Mouse (Mus musculus): ENCODE measurements around the gene Klhl25. TPM values are rescaled to one million over a fixed set of nuclear protein-coding genes. Genes with fewer than 3 reads are reported as not detected.
"Not testable (repeated sequence)": the region's sequence is repeated elsewhere in the genome, so short reads cannot be mapped to it uniquely, and the experiment has no call there.

The Klhl25 gene
- polyA plus RNA-seq, 1 experiment from 2014 or later, result 26.5 TPM

DNA sequence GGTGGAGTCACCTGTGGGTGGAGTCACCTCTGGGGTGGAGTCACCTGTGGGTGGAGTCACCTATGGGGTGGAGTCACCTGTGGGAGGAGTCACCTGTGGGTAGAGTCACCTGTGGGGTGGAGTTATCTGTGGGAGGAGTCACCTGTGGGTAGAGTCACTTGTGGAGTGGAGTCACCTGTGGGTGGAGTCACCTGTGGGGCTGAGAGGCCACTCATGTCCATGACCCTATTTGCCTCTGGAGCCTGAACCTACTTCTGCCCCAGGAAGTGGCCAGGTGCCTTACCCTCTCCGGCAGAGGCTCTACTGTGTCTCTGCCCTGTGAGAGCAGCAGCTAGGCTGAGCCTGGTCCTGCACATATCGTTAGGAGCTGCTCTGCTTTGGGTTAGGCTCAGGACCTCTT is 20.6 kb downstream of the Klhl25 start:
- no peaks in the 10 kb centered on the region for H3K9me3 ChIP-seq (replicated peaks)
- no peaks in the 10 kb centered on the region for H3K27me3 ChIP-seq (ENCODE audit: low read depth, poor library complexity, severe bottlenecking)
- H3K36me3 ChIP-seq, result peaks cover 98% of the 10 kb centered on the region
- WGBS, result 80% methylated on average over 2 of the region's 2 CpGs
- no peak overlapping the region for H3K27ac ChIP-seq
- no peak overlapping the region for H3K4me3 ChIP-seq
- H3K4me1 ChIP-seq, result peaks cover 11% of the 10 kb centered on the region
- DNase-seq (ENCODE audit: low spot score), result no peak

DNA sequence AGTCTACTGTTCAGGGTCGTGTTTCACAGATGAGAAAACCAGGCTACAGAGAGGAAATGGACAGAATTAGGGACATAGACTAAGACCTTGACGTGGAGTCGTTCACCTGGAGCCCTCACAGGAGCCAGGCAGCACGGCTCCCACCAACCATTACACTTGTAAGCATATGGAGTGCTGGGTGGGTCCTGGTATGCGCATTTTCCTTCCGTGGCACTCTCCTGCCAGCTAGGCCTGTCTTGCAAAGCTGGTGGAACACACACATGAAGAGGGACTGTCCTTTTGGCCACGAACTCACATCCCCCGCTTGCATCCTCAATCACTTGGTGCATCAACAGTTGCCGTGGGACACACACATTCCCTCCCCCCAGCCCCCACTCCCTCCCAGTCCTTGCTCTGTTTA is 22.4 kb downstream of the Klhl25 start:
- Histone ChIP-seq H3K9me3 (replicated peaks) (no peaks in the 10 kb centered on the region), H3K27me3 (ENCODE audit: low read depth, poor library complexity, severe bottlenecking) (no peaks in the 10 kb centered on the region), H3K4me3 (no peak overlapping the region), H3K4me1 (peaks cover 11% of the 10 kb centered on the region), H3K36me3 (peaks cover 97% of the 10 kb centered on the region), H3K27ac (0 out of 2 replicates have a peak overlapping the region, but pooled peaks have one; percentile 20)
- 79% methylated on average over 9 of the region's 9 CpGs for WGBS
- no peak for DNase-seq (ENCODE audit: low spot score)

DNA sequence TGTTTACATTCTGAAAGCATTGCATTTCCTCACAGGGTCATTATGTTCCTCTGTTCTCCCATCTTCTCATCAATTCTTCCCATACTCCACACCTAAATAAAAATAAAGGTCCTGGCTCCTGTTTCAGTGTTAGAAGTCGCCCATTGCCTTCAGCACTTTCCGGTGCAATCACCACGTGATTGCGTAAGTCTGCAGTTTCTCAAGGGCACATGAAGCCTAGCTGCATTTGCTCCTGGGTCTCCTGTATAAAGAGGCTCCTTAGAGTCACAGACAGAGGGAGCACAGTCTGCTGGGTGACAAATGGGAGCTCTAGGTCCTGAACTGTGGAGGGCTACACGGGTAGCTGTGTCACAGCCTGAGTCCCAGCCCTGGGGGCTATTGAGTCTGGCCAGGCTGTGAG is 24.1 kb downstream of the Klhl25 start:
- no peak for DNase-seq (ENCODE audit: low spot score)
- Histone ChIP-seq H3K4me3 (no peak overlapping the region), H3K27me3 (ENCODE audit: low read depth, poor library complexity, severe bottlenecking) (no peaks in the 10 kb centered on the region), H3K4me1 (peaks cover 11% of the 10 kb centered on the region), H3K36me3 (peaks cover 79% of the 10 kb centered on the region), H3K9me3 (replicated peaks) (no peaks in the 10 kb centered on the region), H3K27ac (no peak overlapping the region)
- WGBS, result 81% methylated on average over 5 of the region's 5 CpGs

DNA sequence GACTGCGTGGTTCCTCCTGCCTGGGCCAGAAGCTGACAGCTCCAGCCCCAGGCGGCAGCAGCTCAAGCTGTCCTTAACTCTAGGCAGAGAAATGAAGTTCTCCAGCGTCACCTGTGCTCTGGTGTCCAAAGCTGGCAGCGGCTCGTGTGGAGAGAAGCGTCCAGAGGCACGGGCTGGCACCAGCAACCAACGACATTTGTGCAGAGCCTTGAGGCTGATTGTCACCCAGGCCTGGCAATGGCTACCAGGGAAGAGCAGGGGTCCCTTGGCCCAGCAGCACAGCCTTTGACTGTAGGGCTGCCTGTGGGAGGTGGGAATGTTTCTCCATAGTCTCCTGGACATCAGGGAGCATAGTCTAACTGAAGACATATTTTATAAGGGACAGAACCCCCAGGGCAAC is 24.6 kb downstream of the Klhl25 start:
- 91% methylated on average over 8 of the region's 8 CpGs for WGBS
- H3K4me3 ChIP-seq, result no peak overlapping the region
- H3K4me1 ChIP-seq, result peaks cover 11% of the 10 kb centered on the region
- DNase-seq (ENCODE audit: low spot score), result no peak
- no peaks in the 10 kb centered on the region for H3K27me3 ChIP-seq (ENCODE audit: low read depth, poor library complexity, severe bottlenecking)
- peaks cover 75% of the 10 kb centered on the region for H3K36me3 ChIP-seq
- H3K27ac ChIP-seq, result no peak overlapping the region
- no peaks in the 10 kb centered on the region for H3K9me3 ChIP-seq (replicated peaks)

DNA sequence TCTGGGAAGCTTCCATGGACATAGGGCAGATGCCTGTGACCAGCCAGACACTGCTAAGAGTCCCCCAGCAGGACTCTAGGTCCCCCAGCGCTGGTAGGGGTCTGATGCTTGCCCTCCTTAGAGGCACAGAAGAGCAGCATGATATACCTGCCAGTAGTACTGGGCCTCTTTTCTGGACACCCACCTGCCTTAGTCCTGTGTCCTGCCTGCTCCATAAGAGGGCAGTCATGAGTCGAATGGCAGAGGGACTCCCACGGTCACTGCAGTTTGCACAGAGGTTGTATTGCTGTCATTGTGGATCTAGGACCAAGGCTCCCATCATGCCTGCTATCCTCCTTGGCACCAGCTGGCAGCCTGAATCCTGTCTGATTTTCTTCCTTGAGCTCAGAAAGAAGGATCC is 25.1 kb downstream of the Klhl25 start:
- H3K36me3 ChIP-seq, result peaks cover 70% of the 10 kb centered on the region
- peaks cover 11% of the 10 kb centered on the region for H3K4me1 ChIP-seq
- WGBS, result 80% methylated on average over 3 of the region's 3 CpGs

DNA sequence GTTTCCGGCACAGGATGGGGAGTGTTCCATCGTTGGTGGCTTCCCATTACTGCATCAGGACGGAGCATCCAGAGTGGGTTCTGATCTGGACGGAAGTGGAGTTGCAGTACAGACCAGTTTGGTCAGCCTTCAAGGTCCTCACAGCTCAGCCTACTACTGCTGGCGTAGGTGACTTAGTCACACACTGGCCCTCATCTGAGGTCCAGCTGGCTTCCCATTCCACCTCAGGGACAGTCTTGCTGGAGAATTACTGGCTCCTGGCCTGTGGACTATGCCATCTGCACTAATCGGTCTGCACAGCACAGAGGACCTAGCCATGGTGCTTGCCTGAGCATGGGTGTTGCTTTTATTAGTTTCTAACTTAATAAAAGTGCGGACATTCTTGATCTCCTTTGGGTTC is 25.6 kb downstream of the Klhl25 start:
- no peaks in the 10 kb centered on the region for H3K9me3 ChIP-seq (replicated peaks)
- 95% methylated on average over 7 of the region's 7 CpGs for WGBS
- peaks cover 65% of the 10 kb centered on the region for H3K36me3 ChIP-seq
- DNase-seq (ENCODE audit: low spot score), result no peak
- H3K27ac ChIP-seq, result no peak overlapping the region
- no peak overlapping the region for H3K4me3 ChIP-seq
- H3K4me1 ChIP-seq, result peaks cover 11% of the 10 kb centered on the region
- no peaks in the 10 kb centered on the region for H3K27me3 ChIP-seq (ENCODE audit: low read depth, poor library complexity, severe bottlenecking)

More for the DNA sequence above, 25.1 kb downstream of the Klhl25 start:
- H3K27me3 ChIP-seq (ENCODE audit: low read depth, poor library complexity, severe bottlenecking), result no peaks in the 10 kb centered on the region
- H3K27ac ChIP-seq, result no peak overlapping the region
- no peaks in the 10 kb centered on the region for H3K9me3 ChIP-seq (replicated peaks)
- no peak for DNase-seq (ENCODE audit: low spot score)
- no peak overlapping the region for H3K4me3 ChIP-seq

DNA sequence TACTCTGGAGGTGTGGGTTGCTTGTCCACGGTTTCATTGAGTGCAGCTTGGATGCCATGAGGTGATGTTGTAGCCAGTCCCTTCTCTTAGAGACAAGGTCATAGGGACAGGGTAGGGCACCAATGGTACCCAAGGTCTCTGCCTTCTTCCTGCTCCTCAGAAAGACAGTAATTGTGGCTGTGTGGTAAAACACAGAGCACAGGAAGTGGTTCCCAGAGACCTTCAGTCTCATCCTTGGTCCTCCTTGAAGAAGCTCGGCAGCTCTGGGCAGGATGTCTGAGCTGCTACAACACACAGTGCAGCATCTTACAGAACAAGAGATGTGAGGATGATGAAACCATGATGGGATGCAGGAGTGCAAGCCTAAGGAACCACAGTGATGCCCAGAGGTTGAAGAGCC is 31.3 kb downstream of the Klhl25 start:
- H3K9me3 ChIP-seq (replicated peaks); DNase-seq (ENCODE audit: low spot score); H3K36me3 ChIP-seq; H3K4me1 ChIP-seq; H3K27me3 ChIP-seq (ENCODE audit: low read depth, poor library complexity, severe bottlenecking); H3K4me3 ChIP-seq; H3K27ac ChIP-seq: not testable (repeated sequence)
- WGBS, result 84% methylated on average over 2 of the region's 2 CpGs

DNA sequence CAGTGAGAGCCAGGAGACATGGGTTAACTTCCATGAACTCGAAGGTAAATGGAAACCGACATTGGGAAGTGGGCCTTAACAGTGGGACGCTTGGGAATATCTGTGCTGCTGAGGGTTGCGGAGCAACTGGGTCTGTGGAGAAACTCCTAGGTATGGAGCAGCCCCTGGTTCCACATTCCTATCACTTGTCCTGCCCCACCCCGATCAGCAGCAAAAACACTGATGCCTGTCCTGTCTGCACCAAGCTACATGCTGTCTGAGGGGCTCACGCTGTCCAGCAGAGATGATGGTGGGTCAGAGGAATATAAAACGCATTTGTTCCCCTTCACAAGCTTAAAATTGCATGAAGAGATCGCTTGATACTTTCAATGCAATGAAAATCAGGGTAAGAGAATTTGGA is 32.1 kb downstream of the Klhl25 start:
- Histone ChIP-seq H3K36me3 (peaks cover 2% of the 10 kb centered on the region), H3K27ac (no peak overlapping the region)
- WGBS, result 65% methylated on average over 8 of the region's 8 CpGs

DNA sequence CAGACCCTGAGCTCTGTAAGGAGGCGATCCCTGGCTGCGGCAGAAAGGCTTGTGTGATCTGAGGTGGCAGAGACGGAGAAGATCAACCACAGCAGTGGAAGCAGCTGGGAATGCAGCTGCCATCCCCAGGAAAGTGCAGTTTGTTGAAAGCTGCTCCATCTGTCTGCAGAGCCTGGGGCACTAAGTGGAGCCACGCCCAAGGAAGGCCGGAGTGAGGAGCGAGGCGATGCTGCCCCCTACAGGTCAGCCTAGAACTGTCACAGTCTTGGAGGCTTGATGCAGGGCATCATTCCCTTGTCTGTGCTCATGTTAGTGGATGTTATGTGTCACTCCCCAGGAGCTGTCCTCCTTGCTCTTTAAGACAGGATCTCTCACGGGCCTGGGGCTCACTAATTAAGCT is 32.5 kb downstream of the Klhl25 start:
- no peak overlapping the region for H3K4me3 ChIP-seq
- H3K36me3 ChIP-seq, result no peaks in the 10 kb centered on the region
- no peaks in the 10 kb centered on the region for H3K27me3 ChIP-seq (ENCODE audit: low read depth, poor library complexity, severe bottlenecking)
- peak; percentile 93 for DNase-seq (ENCODE audit: low spot score)
- 6% methylated on average over 8 of the region's 8 CpGs for WGBS
- H3K27ac ChIP-seq, result no peak overlapping the region
- no peaks in the 10 kb centered on the region for H3K9me3 ChIP-seq (replicated peaks)
- no peaks in the 10 kb centered on the region for H3K4me1 ChIP-seq

More for the DNA sequence above, 32.1 kb downstream of the Klhl25 start:
- DNase-seq (ENCODE audit: low spot score), result no peak
- Histone ChIP-seq H3K9me3 (replicated peaks) (no peaks in the 10 kb centered on the region), H3K4me3 (no peak overlapping the region), H3K4me1 (no peaks in the 10 kb centered on the region), H3K27me3 (ENCODE audit: low read depth, poor library complexity, severe bottlenecking) (no peaks in the 10 kb centered on the region)

DNA sequence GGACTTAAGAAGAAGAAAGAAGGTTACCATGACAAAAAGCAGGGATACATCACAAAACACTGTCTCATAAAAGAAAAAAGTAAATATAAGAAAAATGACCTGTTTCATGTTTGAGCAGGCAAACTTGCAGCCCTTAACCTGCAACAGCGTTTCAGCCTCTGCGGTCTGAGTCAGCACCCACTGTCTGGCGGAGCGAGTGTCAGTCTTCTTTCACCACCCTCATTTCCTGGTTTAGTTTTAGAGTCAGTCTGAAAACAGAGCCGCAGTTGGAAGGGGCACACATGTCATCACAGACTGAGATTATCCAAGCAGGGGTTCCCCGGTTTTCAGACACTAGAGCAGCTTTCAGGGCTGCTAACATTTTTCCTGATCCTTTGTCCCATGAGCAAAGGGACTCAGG is 33.3 kb downstream of the Klhl25 start:
- no peak overlapping the region for H3K27ac ChIP-seq
- WGBS, result 70% methylated on average over 6 of the region's 6 CpGs
- no peak for DNase-seq (ENCODE audit: low spot score)
- H3K27me3 ChIP-seq (ENCODE audit: low read depth, poor library complexity, severe bottlenecking), result no peaks in the 10 kb centered on the region
- H3K9me3 ChIP-seq (replicated peaks), result no peaks in the 10 kb centered on the region
- H3K4me1 ChIP-seq, result no peaks in the 10 kb centered on the region
- no peak overlapping the region for H3K4me3 ChIP-seq
- H3K36me3 ChIP-seq, result no peaks in the 10 kb centered on the region

DNA sequence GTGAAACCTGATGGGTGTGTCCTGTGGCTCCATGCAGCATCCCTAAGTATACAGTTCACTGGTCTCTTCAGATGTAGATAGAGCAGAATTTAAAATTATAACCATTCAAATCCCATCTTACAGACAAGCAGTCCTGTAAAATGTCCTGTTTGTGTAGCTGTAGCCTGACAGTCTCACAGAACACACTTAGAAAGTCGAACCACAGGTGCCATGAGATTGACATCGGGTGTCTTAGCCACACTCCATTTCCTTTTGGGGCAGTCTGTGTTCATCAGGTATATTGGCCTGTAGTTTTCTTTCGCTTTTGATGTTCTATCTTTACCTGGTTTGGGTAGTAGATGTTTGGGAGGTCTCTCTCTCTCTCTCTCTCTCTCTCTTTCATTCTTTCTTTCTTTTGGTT is 33.7 kb downstream of the Klhl25 start:
- 92% methylated on average over 3 of the region's 3 CpGs for WGBS

DNA sequence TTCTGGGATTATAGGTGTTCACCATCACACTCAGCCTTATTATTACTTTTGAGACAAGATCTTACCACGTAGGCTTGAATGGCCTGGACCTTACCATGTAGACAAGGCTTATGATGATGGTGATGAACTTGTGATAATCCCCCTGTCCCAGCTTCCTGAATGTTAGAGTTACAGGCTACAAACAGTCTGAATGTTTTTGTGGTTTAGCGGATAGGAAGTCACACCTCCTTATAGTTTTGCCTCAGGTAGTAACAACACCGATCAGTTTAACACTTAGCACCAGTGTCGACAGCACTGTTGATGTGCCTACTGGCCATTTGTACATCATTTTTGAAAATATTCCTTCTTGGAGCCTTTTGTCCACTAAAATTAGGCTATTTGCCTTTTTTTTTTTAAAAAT is 43.4 kb downstream of the Klhl25 start:
- Histone ChIP-seq H3K27me3 (ENCODE audit: low read depth, poor library complexity, severe bottlenecking) (no peaks in the 10 kb centered on the region), H3K4me1 (no peaks in the 10 kb centered on the region), H3K36me3 (no peaks in the 10 kb centered on the region), H3K27ac (no peak overlapping the region), H3K9me3 (replicated peaks) (no peaks in the 10 kb centered on the region), H3K4me3 (no peak overlapping the region)
- 91% methylated on average over 4 of the region's 4 CpGs for WGBS
- no peak for DNase-seq (ENCODE audit: low spot score)

More for the DNA sequence above, 33.7 kb downstream of the Klhl25 start:
- Histone ChIP-seq H3K4me3 (no peak overlapping the region), H3K9me3 (replicated peaks) (no peaks in the 10 kb centered on the region), H3K36me3 (no peaks in the 10 kb centered on the region), H3K27ac (no peak overlapping the region), H3K4me1 (no peaks in the 10 kb centered on the region), H3K27me3 (ENCODE audit: low read depth, poor library complexity, severe bottlenecking) (no peaks in the 10 kb centered on the region)
- no peak for DNase-seq (ENCODE audit: low spot score)

DNA sequence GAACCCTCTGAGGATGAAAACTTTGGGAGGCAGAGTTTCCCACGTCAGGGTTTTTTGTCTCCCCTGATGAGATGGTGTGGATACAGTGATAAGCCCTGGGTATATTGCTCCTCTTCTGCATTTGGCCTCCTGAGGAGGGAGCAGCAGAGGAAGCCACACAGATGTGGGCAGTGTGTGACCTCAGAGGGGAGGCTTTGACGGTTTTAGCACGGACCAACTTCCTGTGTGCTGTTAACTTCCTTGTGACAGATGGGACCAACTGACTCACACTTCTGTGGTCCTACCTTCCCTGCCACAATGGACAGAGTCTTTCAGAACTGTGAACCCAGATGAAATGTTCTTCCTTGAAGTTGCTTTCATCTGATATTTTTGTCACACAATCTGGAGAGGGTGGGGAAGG is 44.6 kb downstream of the Klhl25 start:
- H3K4me3 ChIP-seq, result no peak overlapping the region
- no peak for DNase-seq (ENCODE audit: low spot score)
- no peak overlapping the region for H3K27ac ChIP-seq
- H3K27me3 ChIP-seq (ENCODE audit: low read depth, poor library complexity, severe bottlenecking), result no peaks in the 10 kb centered on the region
- H3K4me1 ChIP-seq, result no peaks in the 10 kb centered on the region
- 74% methylated on average over 3 of the region's 3 CpGs for WGBS
- H3K36me3 ChIP-seq, result no peaks in the 10 kb centered on the region
- H3K9me3 ChIP-seq (replicated peaks), result no peaks in the 10 kb centered on the region

DNA sequence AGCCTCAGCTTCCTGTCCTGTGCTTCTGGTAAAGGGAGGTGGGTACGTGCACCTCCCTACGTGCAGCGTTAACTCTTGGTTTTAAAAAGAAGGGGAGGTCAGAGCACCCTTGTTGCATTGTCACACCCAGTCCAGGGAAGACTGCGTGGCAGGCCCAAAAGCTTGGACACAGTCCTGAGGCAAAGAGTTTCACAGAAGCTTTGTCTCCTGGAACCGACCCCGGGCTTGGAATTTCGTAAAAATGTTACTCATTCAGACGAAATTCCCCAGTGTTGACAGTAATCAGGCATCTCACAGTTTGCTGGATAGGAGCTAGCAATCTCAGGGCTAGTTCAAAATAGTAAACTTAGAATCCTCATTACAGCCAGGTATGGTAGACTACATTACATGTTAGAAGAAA is 45.6 kb downstream of the Klhl25 start:
- Histone ChIP-seq H3K9me3 (replicated peaks) (no peaks in the 10 kb centered on the region), H3K4me1 (no peaks in the 10 kb centered on the region), H3K36me3 (no peaks in the 10 kb centered on the region), H3K27ac (no peak overlapping the region), H3K27me3 (ENCODE audit: low read depth, poor library complexity, severe bottlenecking) (no peaks in the 10 kb centered on the region), H3K4me3 (no peak overlapping the region)
- no peak for DNase-seq (ENCODE audit: low spot score)
- 94% methylated on average over 8 of the region's 8 CpGs for WGBS

Measured in limb, embryonic 10.5 days (tissue).